Mouse (Mus musculus) adrenal gland (tissue): ENCODE data around the gene Apol9a.
"Not testable (repeated sequence)": the region's sequence is repeated elsewhere in the genome, so short reads cannot be mapped to it uniquely, and the experiment has no call there.

Source experiments
- intact Hi-C: fragments of 180-260 bp; cut with DNase I; formaldehyde crosslinking; loops from one replicate; pipeline ENCODE4 v1.15.1; 2025
- long read RNA-seq, 2 experiments: library from polyadenylated mRNA; unstranded; transcript quantifications; one replicate each; pipeline ENCODE4 v2.0.0; 2020; ENCODE audit warnings: borderline replicate concordance in 1 of 2; ENCODE audit not compliant: insufficient replicate concordance in 1 of 2

The Apol9a gene
- long read RNA-seq, experiment 1, partial matches to known transcripts: 0 of 1 reads
- long read RNA-seq, experiment 1, other reads (novel, unspliced or antisense): 0 of 1 reads
- long read RNA-seq, experiment 2, partial matches to known transcripts: 0 of 5 reads
- long read RNA-seq, experiment 2, other reads (novel, unspliced or antisense): 0 of 5 reads

DNA sequence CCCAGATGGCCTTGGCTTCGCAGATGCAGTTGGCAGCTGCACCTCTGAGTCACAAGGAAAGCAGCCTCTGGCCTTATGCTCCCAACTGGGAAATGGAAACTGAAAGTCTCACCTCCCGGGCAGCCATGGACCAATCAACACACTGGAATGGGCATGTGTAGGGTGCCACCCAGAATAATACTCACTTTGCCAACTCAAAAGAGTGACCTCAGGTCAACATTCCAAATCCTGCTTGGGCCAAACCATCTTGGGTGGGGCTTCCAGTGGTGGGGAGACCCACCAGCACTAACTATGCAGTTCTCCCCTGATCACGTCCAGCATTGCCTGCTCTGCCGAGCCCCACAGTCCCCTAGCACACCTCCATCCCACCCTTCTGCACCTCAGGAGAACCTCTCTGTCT, at the start of gene Apol9a:
TSS of gene Apol9a (minus strand) at position 101 of the 400 bp plus-strand sequence.
- intact Hi-C loops: not testable (repeated sequence)

DNA sequence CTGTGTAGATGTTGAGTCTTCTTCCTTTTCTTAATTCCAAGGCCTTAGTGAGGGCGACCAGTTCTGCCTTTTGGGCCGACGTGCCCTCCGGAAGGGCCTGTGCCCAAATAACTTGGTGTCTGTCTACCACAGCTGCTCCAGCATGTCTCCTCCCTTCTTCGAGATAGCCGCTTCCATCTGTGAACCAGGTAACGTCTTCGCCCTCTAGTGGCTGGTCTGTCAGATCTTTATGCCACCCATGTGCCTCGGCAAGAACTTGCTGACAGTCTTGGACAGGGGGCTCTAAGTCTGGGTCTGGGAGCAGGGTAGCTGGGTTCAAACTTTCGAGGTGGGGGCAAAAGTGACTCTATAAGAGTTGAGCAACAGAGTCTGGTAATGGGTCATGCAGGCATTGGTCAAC, 39.0 kb upstream of the Apol9a start:
- intact Hi-C loops: not testable (repeated sequence)

DNA sequence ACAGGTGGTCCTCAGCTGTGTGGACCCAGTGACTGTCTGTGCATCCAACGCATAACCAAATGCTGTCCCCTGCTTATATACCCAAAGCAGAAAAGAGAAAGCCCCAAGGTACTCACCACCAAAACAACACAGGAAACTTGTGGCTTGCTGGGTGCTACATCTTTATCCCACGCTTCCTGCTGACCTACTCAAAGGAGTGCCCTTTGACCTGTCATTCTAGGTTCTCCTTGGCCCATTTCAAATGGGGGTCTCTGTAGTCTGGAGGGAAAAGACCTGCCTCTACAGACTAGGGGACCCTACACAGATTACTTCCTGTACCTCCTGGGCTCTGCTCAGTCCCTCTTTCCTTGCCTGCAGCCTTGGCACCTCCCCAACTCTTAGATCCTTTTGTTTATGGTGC, 36.5 kb upstream of the Apol9a start, which contains the start of gene Apol7b:
TSS of gene Apol7b (minus strand) at position 101 of the 400 bp plus-strand sequence.
- intact Hi-C loops: not testable (repeated sequence)

DNA sequence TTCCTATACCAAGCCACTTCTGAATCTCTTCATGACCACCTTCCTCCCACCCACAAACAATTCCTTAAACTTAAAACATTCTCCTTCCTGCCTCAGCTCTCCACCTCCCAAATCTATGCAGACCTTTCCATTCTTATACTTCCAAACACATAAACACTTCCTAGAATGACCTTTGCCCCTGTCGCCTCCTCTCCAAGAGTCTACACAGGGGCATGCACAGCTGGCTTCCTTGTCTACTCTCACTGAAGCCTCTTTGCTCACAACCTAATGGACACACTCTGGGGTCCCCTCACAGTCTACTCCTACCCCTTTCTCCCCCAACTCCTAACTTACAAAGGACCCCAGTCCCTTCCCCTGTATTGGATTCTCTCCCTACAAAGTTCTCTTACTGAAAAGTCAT, 34.7 kb upstream of the Apol9a start:
- intact Hi-C loops: not testable (repeated sequence)

DNA sequence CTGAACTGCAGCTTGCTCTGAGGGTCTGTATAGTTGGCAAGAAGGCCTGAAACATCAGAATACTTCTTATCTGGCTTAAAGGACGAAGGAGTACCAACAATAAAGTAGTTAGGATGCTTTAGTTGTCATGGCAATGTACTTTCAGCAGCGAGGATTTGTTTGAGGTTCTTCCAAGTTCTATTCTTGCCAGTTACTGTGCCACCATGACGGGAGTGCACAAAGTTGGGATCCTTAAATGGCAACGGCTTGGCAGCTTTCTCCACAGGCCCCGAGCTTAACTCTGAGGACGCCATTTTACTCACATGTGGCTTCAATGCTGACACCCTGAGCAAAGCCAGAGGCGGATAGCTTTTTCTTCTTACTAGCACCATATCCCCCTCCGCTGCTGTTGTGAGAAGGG, 33.8 kb upstream of the Apol9a start:
- intact Hi-C loops: not testable (repeated sequence)

DNA sequence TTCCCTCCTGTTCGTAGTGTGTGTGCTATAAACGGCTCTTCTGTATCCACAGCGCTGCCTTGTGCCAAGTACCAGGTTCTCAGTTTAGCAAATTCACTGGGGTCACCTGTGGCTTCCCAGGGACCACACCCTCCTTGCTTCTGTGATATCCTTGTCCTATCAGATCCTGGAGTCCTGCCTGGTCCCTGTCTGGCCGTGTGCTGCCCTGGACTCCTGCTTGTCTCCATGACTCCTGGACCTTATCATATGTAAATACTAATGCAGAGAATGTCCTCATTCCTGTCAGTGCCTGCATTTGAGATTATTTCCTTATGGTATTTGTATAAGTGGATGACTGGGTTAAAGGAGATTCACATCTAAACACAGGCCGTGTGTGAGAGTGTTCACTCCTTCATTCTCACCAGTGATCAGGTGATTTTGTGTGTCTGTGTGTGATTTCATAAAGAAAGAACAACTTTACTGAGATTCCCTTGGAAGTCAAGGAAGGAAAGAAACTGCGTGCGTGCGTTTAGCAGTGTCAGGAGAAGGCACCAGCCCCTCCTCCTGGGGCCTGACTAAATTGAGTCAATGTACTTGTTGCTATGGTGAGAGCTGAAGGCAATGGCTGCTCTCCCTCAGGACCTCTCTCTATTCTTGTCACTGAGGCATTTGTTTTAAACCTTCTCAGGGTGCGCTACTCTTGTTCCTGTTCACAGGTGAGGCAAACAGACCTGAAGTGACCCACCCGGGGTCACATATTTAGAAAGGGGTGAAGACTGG, 17.9 kb upstream of the Apol9a start:
- intact Hi-C loops: loop anchor here (10.0 kb wide), 1 partner anchor 286 kb away; no protein-coding TSS in a partner anchor

DNA sequence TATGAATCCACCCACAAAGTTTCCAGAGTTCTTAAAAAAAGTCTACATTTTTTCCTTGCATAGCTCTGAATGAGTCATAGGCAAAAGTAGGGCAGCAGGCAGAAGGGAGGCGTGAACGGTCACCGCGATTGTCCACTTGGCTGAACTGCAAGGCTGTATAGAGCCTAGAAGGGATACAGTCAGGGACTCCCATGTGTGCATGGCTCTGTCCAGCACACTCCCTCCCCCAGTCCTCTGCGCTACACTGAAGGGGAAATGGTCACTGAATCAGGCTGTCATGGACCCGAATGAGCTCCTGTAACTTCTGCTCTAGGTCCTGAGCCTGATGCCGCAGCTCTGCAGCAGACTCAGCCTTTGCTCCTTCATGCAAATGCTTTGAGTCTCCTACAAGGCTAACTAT, 12.0 kb upstream of the Apol9a start:
- intact Hi-C loops: loop anchor here (10.0 kb wide), 1 partner anchor 292 kb away; no protein-coding TSS in a partner anchor

DNA sequence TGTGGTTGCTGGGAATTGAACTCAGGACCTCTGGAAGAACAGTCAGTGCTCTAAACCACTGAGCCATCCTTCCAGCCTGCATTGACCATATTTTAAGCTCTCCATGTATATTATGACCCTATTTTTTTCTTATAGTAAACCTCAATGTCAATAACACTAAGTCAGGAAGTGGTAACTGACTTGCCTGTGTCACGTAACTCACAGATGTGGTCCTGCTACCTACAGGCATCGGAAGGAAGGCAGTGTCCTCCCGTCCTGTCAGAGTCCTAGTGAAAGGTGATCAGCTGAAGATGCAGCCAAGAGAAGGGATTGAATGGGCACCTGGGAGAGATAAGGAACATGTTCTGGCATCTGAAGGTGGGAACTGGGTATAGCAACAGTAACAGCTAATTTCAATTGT, 8.7 kb upstream of the Apol9a start:
- intact Hi-C loops: loop anchor here (10.0 kb wide), 1 partner anchor 295 kb away; no protein-coding TSS in a partner anchor

DNA sequence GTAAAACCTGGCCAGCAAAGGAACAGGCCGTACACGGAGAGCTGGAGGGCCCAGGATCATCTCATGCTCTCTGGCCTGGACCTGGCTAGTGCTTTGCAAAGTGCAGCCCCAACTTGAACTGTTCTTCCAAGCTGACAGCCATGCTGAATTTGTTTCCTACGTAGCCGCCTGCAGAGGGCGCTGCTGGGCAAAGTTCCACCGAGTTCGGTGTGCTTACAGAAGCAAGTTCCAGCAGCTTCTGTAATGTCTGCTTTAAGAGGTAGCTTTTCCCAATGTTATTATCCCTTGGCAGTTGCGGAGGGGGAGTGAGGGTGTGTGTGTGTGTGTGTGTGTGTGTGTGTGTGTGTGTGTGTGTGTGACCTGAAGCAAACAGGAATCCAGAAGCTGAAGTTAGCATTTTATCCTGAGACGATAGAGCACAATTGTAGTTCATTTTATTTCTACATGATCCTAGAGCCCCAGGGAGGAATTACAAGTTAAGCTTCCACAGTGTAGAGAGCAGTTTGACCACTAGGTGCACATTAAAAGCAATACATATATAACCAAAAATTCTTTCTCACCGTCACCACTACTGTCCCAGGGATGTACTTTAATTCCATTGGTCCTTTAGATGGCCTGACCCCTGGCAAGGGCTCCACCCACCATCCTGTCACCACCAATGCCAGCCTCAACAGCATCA, 5.9 kb upstream of the Apol9a start:
- intact Hi-C loops: not testable (repeated sequence)

DNA sequence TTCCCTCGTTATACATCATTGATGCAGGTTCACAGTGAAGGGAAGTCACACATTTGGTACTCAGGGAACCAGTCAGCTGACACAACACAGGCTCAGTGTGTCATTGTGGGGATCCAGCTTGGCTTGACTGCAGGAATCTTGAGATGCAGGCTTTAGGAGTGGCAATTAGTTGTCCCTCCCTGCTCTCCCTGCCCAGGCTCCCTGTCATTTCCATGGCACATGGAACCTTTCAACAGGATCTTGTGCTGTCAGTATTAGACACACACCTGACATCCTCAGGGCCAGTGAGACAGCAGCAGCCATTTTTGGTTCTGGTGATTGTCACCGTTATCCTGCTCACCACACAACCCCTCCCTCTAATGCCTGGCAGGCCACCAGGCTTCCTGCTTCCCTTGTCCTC, 4.7 kb upstream of the Apol9a start:
- intact Hi-C loops: not testable (repeated sequence)

DNA sequence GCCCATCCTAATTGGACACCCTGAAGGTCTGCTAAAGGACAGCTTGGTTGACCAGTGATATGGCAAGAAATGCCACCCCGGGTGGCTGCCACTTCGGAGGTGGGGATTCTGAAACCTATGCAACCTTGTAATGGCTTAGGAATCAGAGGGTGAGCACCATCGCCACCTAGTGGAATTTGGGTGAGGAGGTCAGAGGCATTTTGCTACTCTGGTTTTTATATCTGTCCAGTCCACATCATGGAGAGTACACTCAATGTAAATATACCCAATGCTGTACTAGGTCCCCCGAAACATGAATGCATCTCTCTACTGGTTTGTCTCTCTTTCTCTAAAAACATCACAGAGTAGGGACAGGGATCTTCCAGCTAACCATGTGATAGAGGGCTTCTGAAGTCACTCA, 1.8 kb upstream of the Apol9a start:
- intact Hi-C loops: not testable (repeated sequence)

DNA sequence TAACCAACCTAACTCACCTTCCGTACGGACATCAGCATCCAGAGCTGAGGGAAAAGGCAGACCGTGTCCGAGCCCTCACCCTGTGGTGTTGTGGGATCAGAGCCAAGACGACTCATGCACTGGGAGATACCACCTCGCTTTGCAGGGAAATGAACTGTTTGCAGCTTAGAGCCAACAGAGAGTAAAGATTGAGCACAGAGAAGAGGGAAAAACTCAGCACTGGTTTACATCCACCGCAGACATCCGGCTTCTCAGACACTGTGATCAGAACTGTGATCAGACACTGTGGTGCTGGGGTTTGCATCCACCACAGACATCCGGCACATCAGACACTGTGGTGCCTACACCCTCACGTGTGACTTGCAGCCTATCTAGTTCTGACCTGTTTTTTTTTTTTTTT, 4.6 kb downstream of the Apol9a start:
- intact Hi-C loops: not testable (repeated sequence)

DNA sequence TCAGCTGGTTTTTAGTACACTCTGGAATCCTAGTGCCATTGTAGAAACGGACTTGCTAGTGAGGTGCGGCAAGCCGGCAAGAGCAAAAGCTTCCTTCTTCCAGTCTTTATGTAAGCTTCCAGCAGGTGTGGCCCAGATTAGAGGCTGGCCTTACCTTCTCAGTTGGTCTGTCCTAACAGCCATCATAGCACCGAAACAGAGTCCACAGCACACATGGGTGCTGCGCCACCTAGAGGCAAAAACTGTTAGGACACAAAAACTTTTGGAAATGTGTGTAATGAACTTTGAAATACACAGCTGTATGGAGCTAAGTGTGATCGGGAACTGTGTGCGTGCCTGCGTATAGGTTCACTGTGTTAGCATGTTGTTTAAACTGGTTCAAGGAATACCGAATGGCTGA, 11.9 kb downstream of the Apol9a start, which contains the start of gene Apol7a:
TSS of gene Apol7a (minus strand) at position 84 of the 400 bp plus-strand sequence.
- intact Hi-C loops: not testable (repeated sequence)

DNA sequence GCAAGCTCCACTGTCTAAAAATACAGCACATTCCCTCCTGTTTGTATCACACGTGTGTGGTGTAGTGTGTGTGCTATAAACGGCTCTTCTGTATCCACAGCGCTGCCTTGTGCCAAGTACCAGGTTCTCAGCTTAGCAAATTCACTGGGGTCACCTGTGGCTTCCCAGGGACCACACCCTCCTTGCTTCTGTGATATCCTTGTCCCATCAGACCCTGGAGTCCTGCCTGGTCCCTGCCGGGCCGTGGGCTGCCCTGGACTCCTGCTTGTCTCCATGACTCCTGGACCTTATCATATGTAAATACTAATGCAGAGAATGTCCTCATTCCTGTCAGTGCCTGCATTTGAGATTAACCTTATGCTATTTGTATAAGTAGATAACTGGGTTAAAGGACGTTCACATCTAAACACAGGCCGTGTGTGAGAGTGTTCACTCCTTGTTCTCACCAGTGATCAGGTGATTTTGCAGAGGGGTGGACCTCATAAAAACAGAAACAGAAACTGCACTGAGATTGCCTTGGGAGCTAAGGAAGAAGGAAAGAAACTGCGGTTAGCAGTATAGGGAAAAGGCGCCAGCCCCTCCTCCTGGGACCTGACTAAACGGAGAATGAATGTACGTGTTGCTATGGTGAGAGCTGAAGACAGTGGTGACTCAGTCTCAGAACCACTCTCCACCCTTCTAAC, 13.3 kb downstream of the Apol9a start:
- intact Hi-C loops: not testable (repeated sequence)

DNA sequence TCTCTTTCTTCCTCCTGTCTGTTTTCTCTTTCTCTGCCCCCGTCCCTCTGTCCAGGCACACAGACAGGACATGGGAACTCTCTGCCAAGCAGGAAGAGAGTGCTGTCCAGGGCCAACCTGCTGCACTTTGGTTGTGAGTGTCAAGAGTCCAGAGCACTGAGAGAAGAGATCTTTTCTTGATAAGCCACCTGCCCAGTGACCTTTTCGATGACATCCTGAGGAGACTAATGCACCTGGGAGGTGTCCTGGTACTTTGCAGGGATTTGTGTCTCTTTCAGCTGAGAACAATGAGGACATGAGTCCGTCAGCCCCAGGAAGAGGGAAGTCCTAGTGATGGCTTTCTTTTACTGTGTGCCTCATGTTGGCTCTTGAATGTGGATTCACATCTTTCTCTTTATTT, 17.1 kb downstream of the Apol9a start:
- intact Hi-C loops: not testable (repeated sequence)

DNA sequence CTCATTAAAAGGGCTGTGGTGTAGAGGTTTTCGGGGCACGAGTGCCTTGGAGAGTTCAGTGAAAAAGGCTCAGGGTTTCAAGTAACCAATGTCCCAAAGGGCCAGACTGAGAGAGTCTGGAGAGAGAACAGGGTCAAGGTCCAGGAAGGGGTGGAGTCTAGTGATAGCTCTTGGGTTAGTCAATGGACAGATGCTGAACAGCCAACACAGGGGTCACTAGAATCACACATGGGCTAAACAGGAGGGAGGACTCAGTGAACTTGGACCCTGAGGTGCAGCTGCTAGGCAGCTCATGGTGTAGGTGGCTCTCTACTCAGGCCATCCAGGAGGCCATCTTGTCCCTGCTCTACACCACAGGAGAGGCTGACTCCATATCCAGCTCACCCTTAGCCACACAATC, 23.5 kb downstream of the Apol9a start:
- intact Hi-C loops: no loop called here

DNA sequence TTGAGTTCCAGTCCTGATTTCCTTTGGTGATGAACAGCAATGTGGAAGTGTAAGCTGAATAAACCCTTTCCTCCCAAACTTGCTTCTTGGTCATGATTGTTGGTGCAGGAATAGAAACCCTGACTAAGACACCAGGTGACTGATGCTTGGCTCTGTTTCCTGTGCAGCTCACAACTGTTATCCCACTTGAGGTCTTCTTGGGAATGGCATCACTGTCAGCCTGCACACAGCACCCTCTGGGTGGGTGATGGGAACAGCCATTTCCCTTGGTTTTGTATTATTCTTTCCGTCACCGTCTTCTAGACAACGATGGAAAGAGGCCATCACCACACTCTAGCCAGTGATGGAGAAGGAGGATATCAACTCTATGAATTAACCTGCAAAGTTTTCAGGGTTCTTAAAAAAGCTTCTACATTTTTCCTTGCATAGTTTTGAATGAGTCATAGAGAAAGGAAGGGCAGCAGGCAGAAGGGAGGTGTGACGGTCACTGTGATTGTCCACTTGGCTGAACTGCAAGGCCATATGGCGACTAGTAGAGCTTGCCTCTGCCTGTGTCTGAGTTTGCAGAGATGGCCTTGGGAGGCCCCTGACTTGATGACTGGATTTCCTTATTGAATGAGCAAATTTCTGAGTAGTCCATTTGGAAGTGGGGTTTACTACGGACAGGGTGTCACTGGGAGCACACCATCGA, 26.4 kb downstream of the Apol9a start:
- intact Hi-C loops: loop anchor here (1.0 kb wide), 1 partner anchor 143 kb away; no protein-coding TSS in a partner anchor

DNA sequence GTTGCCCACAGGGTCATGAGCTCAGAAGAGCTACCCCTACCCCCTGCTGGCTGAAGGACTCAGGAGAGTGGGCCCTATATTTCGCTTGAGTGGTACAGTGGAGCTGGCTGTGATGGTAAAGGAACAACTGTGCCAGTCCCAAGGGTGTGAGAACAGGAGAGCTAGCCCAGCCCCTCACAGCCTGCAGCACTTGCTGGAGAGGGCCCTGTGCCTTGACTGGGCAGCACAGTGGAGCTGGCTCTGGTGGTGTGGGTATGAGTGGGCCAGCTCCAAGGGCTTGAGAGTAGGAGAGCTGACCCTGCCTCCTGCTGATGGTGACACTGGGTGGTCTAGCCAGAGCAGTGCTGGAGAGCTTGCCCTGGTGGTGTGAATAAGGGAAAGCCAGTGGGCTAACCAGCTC, 28.1 kb downstream of the Apol9a start:
- intact Hi-C loops: no loop called here

DNA sequence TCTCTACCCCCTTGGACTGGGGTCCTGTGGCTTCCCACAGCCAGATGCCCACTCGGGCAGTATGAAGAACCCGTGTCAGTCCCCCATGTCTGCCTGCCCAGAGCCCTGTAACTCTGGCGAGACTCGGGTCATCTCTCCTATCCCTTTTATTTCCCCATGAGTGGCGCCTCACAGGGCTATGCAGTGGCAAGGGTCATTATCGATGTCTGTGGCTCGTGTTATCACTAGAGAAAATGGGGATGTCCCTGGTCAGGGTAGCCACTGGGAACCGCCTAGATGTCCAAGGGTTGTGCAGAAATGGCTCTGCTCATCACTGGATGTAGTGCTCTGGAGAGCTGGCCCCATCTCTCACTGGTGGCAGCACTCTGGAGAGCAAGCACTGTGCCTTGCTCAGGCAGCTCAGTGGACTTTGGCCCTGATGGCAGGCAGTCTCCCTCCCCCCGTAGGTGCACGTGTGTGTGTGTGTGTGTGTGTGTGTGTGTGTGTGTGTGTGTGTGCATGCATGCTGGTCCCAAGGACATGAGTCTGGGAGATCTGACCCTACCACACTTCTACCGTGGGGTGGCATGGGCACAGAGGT, 28.6 kb downstream of the Apol9a start:
- intact Hi-C loops: no loop called here

DNA sequence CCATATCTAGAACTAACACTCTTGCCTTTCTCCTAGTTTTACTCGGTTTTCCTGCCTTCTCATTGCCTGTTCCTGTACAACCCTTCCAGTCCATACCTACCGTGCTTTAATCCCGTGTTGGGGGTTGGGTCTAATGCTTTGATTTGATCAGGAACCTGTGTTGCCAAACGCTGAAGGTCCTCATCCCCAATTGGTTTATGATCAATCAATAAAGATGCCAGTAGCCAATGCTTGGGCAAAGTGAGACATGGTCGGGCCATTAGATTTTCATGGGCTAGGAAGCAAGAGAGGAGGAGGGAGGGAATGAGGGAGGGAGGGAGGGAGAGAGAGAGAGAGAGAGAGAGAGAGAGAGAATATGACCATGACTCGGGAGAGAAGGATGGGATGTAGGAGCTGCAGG, 29.5 kb downstream of the Apol9a start:
- intact Hi-C loops: no loop called here
